Mouse (Mus musculus): ENCODE data around the gene Slc3a2. TPM values are rescaled to one million over a fixed set of nuclear protein-coding genes. Genes with fewer than 3 reads are reported as not detected.

Slc3a2 gene
- total RNA-seq (2023), result 200 TPM

GRCm38 (mm10) chr19:8722907-8723573, at the start of gene Slc3a2:
TSS of gene Slc3a2 (minus strand) at chr19:8723369.

GRCm38 (mm10) chr19:8770567-8771270, 47.5 kb upstream of the Slc3a2 start, which contains the start of gene Tmem223:
TSS of gene Tmem223 (plus strand) at chr19:8770996.

DNA sequence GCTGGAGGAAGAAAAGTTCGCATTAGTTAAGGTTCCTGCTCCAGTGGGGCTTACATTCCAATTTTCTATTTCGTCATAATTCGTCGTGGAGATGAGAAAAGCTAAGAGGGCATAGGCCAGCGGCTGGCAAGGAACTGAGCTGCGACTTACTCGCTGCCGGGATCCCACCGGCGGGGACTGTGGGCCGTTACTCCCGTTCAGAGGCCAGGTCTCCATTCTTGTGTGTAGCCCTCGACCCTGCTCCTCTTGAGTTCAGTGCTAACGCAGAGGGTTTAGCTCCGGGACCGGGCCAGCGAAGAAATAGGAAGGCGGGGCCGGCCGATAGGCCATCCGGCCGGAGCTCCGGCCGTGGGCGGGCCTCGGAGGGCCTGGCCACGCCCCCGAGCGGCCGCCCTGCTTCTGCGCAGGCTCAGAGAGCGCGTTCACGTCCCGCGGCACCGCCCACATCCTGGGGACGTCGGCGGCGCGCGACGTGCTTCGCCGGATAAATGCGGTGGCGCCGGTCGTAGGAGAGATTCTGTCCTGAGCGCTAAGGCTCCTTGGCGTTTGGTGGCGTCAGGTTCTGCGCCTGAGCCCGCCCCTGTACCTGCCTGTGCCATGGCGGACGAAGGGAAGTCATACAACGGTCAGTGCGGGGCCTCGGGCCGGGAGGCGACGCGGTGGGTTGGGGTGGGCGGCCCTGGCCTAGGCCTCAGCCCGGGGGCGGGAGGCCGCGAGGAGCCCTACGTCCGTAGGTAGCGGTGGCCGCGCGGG, 33.6 kb upstream of the Slc3a2 start, which contains the start of gene Nxf1:
Nxf1 (plus strand) TSS at position 439 of the 753 bp plus-strand sequence.

DNA sequence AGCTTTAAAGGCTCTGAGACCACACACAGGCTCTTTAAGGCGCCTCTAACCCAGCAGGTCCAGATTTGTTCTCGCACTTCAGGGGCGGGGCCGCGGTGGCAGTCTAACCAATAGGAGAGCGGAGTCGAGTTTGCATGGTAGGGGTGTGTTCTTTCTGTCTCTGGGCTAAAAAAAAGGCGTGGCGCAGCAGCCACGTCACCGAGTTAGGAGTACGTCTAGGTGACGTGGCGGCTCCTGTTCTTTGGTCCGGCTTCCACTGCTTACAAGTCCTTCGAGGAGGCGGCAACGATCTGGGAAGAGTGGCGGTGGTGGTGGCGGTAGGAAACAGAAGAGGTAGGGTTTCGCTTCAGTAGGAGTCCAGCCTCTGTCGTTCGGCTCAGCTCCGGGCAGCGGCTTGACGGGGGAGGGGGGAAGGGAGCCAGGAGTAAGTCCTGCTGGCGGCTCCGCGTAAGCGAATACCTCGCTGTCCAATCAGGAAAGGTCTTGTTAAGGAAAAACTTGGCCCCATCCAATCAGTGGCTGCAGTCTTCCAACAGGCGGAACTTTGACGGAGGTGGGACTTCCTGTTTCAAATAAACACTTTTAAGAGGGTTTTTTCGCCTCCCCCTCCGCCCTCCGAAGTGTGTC, 18.2 kb upstream of the Slc3a2 start, which contains the start of gene Stx5a:
Stx5a (plus strand) TSS at position 171 of the 627 bp plus-strand sequence.

DNA sequence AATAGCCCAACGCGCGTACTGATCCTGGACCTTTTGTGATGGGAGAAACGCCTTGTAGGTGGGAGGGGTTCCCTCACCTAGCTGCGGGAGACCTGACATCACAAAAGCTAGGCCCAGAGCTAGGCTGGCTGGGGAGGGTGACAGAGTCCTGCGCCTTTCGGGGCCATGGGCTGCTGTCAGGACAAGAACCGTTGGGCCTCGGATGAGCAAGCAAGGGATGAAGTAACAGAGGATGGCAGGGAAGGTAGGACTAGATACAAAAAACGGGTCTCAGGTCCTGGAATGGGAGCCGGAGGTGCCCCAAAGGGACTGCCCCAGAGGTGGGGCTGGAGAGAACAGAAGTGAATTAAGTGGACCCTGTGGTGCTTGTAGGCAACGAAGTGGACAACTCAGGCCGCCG, 17.4 kb upstream of the Slc3a2 start, which contains the start of gene 1700092M07Rik:
1700092M07Rik (plus strand) TSS at position 116 of the 400 bp plus-strand sequence.

GRCm38 (mm10) chr19:8735389-8736159, 12.4 kb upstream of the Slc3a2 start, which contains the start of gene Wdr74:
TSS of gene Wdr74 (plus strand) at chr19:8735827.

GRCm38 (mm10) chr19:8663360-8663839, 59.8 kb downstream of the Slc3a2 start, which contains the start of gene Chrm1:
TSS of gene Chrm1 (plus strand) at chr19:8663789.

Other genes with a start within 250 kb of the Slc3a2 start
- gene Slc22a8, start 132.1 kb downstream of the Slc3a2 start, total RNA-seq (2023), result not detected
- gene Slc22a6, start 105.3 kb downstream of the Slc3a2 start, total RNA-seq (2023), result not detected
- not detected for gene Chrm1, start 59.6 kb downstream of the Slc3a2 start, total RNA-seq (2023)
- 89.2 TPM for gene Wdr74, start 12.5 kb upstream of the Slc3a2 start, total RNA-seq (2023)
- 2.3 TPM for gene 1700092M07Rik, start 17.3 kb upstream of the Slc3a2 start, total RNA-seq (2023)
- 265 TPM for gene Stx5a, start 18.0 kb upstream of the Slc3a2 start, total RNA-seq (2023)
- 559 TPM for gene Nxf1, start 33.7 kb upstream of the Slc3a2 start, total RNA-seq (2023)
- gene Tmem223, start 47.6 kb upstream of the Slc3a2 start, total RNA-seq (2023), result 30.8 TPM
- 61.1 TPM for gene Tmem179b, start 51.1 kb upstream of the Slc3a2 start, total RNA-seq (2023)
- gene Taf6l, start 63.0 kb upstream of the Slc3a2 start, total RNA-seq (2023), result 9.8 TPM
- gene Polr2g, start 75.2 kb upstream of the Slc3a2 start, total RNA-seq (2023), result 50.4 TPM
- 0.26 TPM for gene Zbtb3, start 79.2 kb upstream of the Slc3a2 start, total RNA-seq (2023)
- gene Ttc9c, start 96.0 kb upstream of the Slc3a2 start, total RNA-seq (2023), result 21.2 TPM
- 101 TPM for gene Hnrnpul2, start 96.6 kb upstream of the Slc3a2 start, total RNA-seq (2023)
- 16.0 TPM for gene AC129217.1, start 106.4 kb upstream of the Slc3a2 start, total RNA-seq (2023)
- gene Bscl2, start 114.1 kb upstream of the Slc3a2 start, total RNA-seq (2023), result 37.6 TPM
- gene Gng3, start 115.8 kb upstream of the Slc3a2 start, total RNA-seq (2023), result not detected
- gene Lrrn4cl, start 127.4 kb upstream of the Slc3a2 start, total RNA-seq (2023), result 0.91 TPM
- gene Ubxn1, start 148.1 kb upstream of the Slc3a2 start, total RNA-seq (2023), result 116 TPM
- gene Uqcc3, start 157.6 kb upstream of the Slc3a2 start, total RNA-seq (2023), result 36.2 TPM
- gene Lbhd1, start 160.4 kb upstream of the Slc3a2 start, total RNA-seq (2023), result 9.4 TPM
- gene Gm49403, start 160.6 kb upstream of the Slc3a2 start, total RNA-seq (2023), result not detected
- gene 1810009A15Rik, start 165.5 kb upstream of the Slc3a2 start, total RNA-seq (2023), result 25.8 TPM
- 3.8 TPM for gene Gm49416, start 165.6 kb upstream of the Slc3a2 start, total RNA-seq (2023)
- 18.6 TPM for gene Ints5, start 169.6 kb upstream of the Slc3a2 start, total RNA-seq (2023)
- 134 TPM for gene Ganab, start 174.7 kb upstream of the Slc3a2 start, total RNA-seq (2023)
- gene B3gat3, start 197.0 kb upstream of the Slc3a2 start, total RNA-seq (2023), result 41.9 TPM
- gene Rom1, start 206.0 kb upstream of the Slc3a2 start, total RNA-seq (2023), result 3.0 TPM
- gene Eml3, start 206.2 kb upstream of the Slc3a2 start, total RNA-seq (2023), result 70.7 TPM
- gene Mta2, start 218.5 kb upstream of the Slc3a2 start, total RNA-seq (2023), result 172 TPM
- gene Tut1, start 230.5 kb upstream of the Slc3a2 start, total RNA-seq (2023), result 39.7 TPM
- gene Eef1g, start 243.7 kb upstream of the Slc3a2 start, total RNA-seq (2023), result 533 TPM

Data from CD4-positive naive resting alpha-beta T cell, adult 76 days (primary cell).